Comparison of ENCODE assay signal across 8 mouse cellular contexts in genomic region chr11:82399621-82400020, GRCm38 (mm10). TPM values are rescaled to one million over a fixed set of nuclear protein-coding genes. Genes with fewer than 3 reads are reported as not detected.
A peak's percentile ranks its signal among the peaks of the same experiment; 100 is the strongest.
DNase-seq lines count a peak whose midpoint lies in the region; ATAC-seq and TF ChIP-seq lines count a peak whose summit lies in the region.
"Had no signal": no experiment of that assay in that cellular context is flagged by ENCODE, and none has a peak within 500 bp of the region (broad histone marks: within the 10 kb centered on the region; RNA-seq: fewer than 3 reads in every experiment).

No protein-coding gene starts in this region.

- no peaks in the 10 kb centered on the region for H3K4me1 ChIP-seq in kidney, embryonic 15.5 days
- no peaks in the 10 kb centered on the region for H3K4me1 ChIP-seq in E14TG2a.4 (replicated peaks; ENCODE audit: low read depth, low read length)
- H3K4me1 ChIP-seq in embryonic fibroblast, embryonic 13.5 days (ENCODE audit: control insufficient read depth, insufficient read depth, low read length), result no peaks in the 10 kb centered on the region
- no peaks in the 10 kb centered on the region for H3K4me1 ChIP-seq in testis, adult 2 months (ENCODE audit: control insufficient read depth, insufficient read depth, low read length)
- H3K4me1 ChIP-seq: embryonic facial prominence, embryonic 15.5 days had no signal

- no peaks in the 10 kb centered on the region for H3K36me3 ChIP-seq in kidney, embryonic 15.5 days
- H3K36me3 ChIP-seq in E14TG2a.4 (ENCODE audit: insufficient read depth, low read length), result no peaks in the 10 kb centered on the region
- no peaks in the 10 kb centered on the region for H3K36me3 ChIP-seq in testis, adult 2 months (ENCODE audit: control insufficient read depth, insufficient read depth, low read length)
- H3K36me3 ChIP-seq: embryonic facial prominence, embryonic 15.5 days had no signal

- peak; percentile 29 for DNase-seq in kidney, adult 18-20 months
- peak; percentile 32 for DNase-seq in A20 (ENCODE audit: low read depth, low spot score)

- no peaks in the 10 kb centered on the region for H3K9me3 ChIP-seq in kidney, embryonic 15.5 days (replicated peaks)
- H3K9me3 ChIP-seq in E14TG2a.4 (ENCODE audit: low read length), result no peaks in the 10 kb centered on the region
- H3K9me3 ChIP-seq: embryonic facial prominence, embryonic 15.5 days had no signal

- no peak overlapping the region for H3K4me3 ChIP-seq in kidney, embryonic 15.5 days (replicated peaks)
- no peak overlapping the region for H3K4me3 ChIP-seq in E14TG2a.4 (replicated peaks; ENCODE audit: low read length)
- H3K4me3 ChIP-seq in embryonic fibroblast, embryonic 13.5 days (ENCODE audit: insufficient read depth, low read length), result no peak overlapping the region
- no peak overlapping the region for H3K4me3 ChIP-seq in testis, adult 2 months (ENCODE audit: control insufficient read depth, low read depth, low read length)
- H3K4me3 ChIP-seq: embryonic facial prominence, embryonic 15.5 days had no signal

- no peak overlapping the region for H3K27ac ChIP-seq in kidney, embryonic 15.5 days
- no peak overlapping the region for H3K27ac ChIP-seq in embryonic fibroblast, embryonic 13.5 days (ENCODE audit: insufficient read depth, low read length)
- H3K27ac ChIP-seq in testis, adult 2 months (ENCODE audit: control insufficient read depth, insufficient read depth, low read depth, low read length), result no peak overlapping the region
- H3K27ac ChIP-seq: embryonic facial prominence, embryonic 15.5 days had no signal

- peaks cover 54% of the 10 kb centered on the region for H3K27me3 ChIP-seq in kidney, embryonic 15.5 days
- peaks cover 33% of the 10 kb centered on the region for H3K27me3 ChIP-seq in E14TG2a.4 (ENCODE audit: insufficient read depth, low read length)
- no peaks in the 10 kb centered on the region for H3K27me3 ChIP-seq in testis, adult 2 months (ENCODE audit: control insufficient read depth, insufficient read depth, low read length)

- H3K4me2 ChIP-seq in kidney, embryonic 15.5 days, result no peak overlapping the region
- H3K4me2 ChIP-seq: embryonic facial prominence, embryonic 15.5 days had no signal

- 20% methylated on average over 3 of the region's 3 CpGs for whole genome bisulfite sequencing in kidney, embryonic 15.5 days

- TF ChIP-seq POLR2A in embryonic fibroblast, embryonic 13.5 days (IDR thresholded peaks at IDR 0.05; ENCODE audit: low read depth, low read length), result no peak
- TF ChIP-seq POLR2A in testis, adult 2 months (IDR thresholded peaks at IDR 0.05; ENCODE audit: control insufficient read depth, low read depth, low read length), result no peak

- ATAC-seq in kidney, embryonic 15.5 days (replicated peaks; ENCODE audit: low FRiP score), result no peak
- ATAC-seq in frontal cortex, adult (ENCODE audit: low TSS enrichment), result no peak

- no peak overlapping the region for H3K9ac ChIP-seq in kidney, embryonic 15.5 days
- H3K9ac ChIP-seq: embryonic facial prominence, embryonic 15.5 days had no signal

- TF ChIP-seq CTCF in E14TG2a.4 (conservative IDR thresholded peaks at IDR 0.05; ENCODE audit: low read length), result peak; percentile 62
- peak; percentile 64; the same call in 1 of the 2 replicates for TF ChIP-seq CTCF in embryonic fibroblast, embryonic 13.5 days (IDR thresholded peaks at IDR 0.05; ENCODE audit: borderline replicate concordance, insufficient read depth, low read length)
- TF ChIP-seq CTCF in testis, adult 2 months (IDR thresholded peaks at IDR 0.05; ENCODE audit: control insufficient read depth, insufficient read depth, insufficient replicate concordance, low read depth, low read length), result peak; percentile 84; the same call in 1 of the 2 replicates

RNA-seq across cellular contexts. Expression of gene Tmem132e, which starts 10.9 kb away (rescaled TPM):
- 0.18 and 0.40 TPM in 2 replicates for polyA plus RNA-seq in kidney, embryonic 15.5 days (2015; fragmentation: Nextera tagmentation; extraction: Ambion mirVana)
- 0.89 and 1.9 TPM in 2 replicates for polyA plus RNA-seq in embryonic fibroblast, embryonic 13.5 days (2011; ENCODE audit: insufficient read length, low read depth, missing spikeins)
- polyA plus RNA-seq in testis, adult 2 months (2012; rRNA removed), result 0.53 and 0.54 TPM in 2 replicates
